Mouse (Mus musculus) forebrain, embryonic 13.5 days (tissue): ENCODE results near the gene Otud7a. TPM values are rescaled to one million over a fixed set of nuclear protein-coding genes. Genes with fewer than 3 reads are reported as not detected.

ENCODE experiments used
- ATAC-seq: fragments of 200-750 bp; cut with Nextera tagmentation; 2 replicates; pipeline ENCODE4 v1.8.0; 2017
- H3K27ac ChIP-seq: fragments of 300-500 bp; sonication (generic); 2 replicates; pipeline ENCODE4 v1.5.1; 2015; ENCODE audit warnings: inconsistent platforms, mild to moderate bottlenecking, moderate library complexity
- H3K27me3 ChIP-seq: fragments of 300-500 bp; sonication (generic); 2 replicates; pipeline ENCODE4 v1.6.1; 2015; ENCODE audit warnings: mild to moderate bottlenecking, inconsistent platforms
- H3K36me3 ChIP-seq: fragments of 300-500 bp; sonication (generic); 2 replicates; pipeline ENCODE4 v1.6.1; 2015; ENCODE audit warnings: mild to moderate bottlenecking, inconsistent platforms; ENCODE audit not compliant: poor library complexity, severe bottlenecking
- H3K4me1 ChIP-seq: fragments of 300-500 bp; sonication (generic); 2 replicates; pipeline ENCODE4 v1.6.1; 2015; ENCODE audit warnings: inconsistent platforms
- H3K4me2 ChIP-seq: fragments of 300-500 bp; sonication (generic); 2 replicates; pipeline ENCODE4 v1.6.1; 2015; ENCODE audit warnings: inconsistent platforms, mild to moderate bottlenecking, moderate library complexity
- H3K4me3 ChIP-seq: fragments of 300-500 bp; sonication (generic); 2 replicates; pipeline ENCODE4 v1.5.1; 2015; ENCODE audit warnings: mild to moderate bottlenecking, inconsistent platforms
- H3K9ac ChIP-seq: fragments of 300-500 bp; sonication (generic); 2 replicates; pipeline ENCODE4 v1.6.1; 2015; ENCODE audit warnings: mild to moderate bottlenecking, inconsistent platforms
- H3K9me3 ChIP-seq: fragments of 300-500 bp; sonication (generic); replicated peaks from 2 replicates; pipeline ENCODE4 v1.6.1; 2016; ENCODE audit warnings: inconsistent platforms
- WGBS: fragments of 180-500 bp; shearing (Covaris S2); methylation state at CpG from one replicate; pipeline ENCODE4 v1.1.7; 2015; 5-methylcytosine and 5-hydroxymethylcytosine counted together
- polyA plus RNA-seq: library from polyadenylated mRNA; unstranded; fragments of >200 nt; fragmentation: Nextera tagmentation; extraction: Ambion mirVana; gene quantifications from 2 replicates; pipeline ENCODE4 v1.2.1, GENCODE M21; 2015

Gene Otud7a
- polyA plus RNA-seq, 1 experiment from 2014 or later: 1.8 TPM

GRCm38 (mm10) chr7:63757678-63758239 lies 313.2 kb downstream of the Otud7a start:
- Histone ChIP-seq H3K27me3 (peaks cover 80% of the 10 kb centered on the region), H3K9ac (peak overlapping the region; percentile 55), H3K4me2 (peak overlapping the region; percentile 75), H3K27ac (no peak overlapping the region; the same call in 1 of the 2 replicates), H3K4me1 (peaks cover 42% of the 10 kb centered on the region), H3K9me3 (no peaks in the 10 kb centered on the region), H3K36me3 (no peaks in the 10 kb centered on the region), H3K4me3 (peak overlapping the region; percentile 48)
- under 1% methylated on average over 51 of the region's 85 CpGs for WGBS
- ATAC-seq: peak; percentile 2; the same call in 1 of the 2 replicates

DNA sequence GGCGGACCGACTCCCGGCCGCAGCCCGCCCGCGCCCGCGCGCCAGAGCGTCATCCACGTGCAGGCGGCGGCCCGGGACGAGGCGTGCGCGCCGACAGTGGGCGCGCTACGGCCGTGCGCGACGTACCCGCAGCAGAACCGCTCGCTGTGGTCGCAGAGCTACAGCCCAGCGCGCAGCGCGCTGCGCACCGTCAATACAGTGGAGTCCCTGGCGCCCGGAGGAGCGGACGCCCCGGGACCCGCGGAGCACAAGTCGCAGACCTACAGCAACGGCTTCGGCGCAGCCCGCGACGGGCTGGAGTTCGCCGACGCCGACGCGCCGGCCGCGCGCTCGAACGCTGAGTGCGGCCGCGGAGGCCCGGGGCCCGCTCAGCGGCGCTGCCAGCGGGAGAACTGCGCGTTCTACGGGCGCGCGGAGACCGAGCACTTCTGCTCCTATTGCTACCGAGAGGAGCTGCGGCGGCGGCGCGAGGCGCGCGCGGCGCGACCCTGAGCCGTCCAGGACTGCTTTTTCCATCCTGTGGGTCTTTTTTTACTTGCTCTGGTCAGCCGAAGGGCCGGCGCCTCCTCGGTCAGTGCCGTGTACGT lies 313.8 kb downstream of the Otud7a start:
- peaks cover 42% of the 10 kb centered on the region for H3K4me1 ChIP-seq
- H3K27me3 ChIP-seq: peaks cover 80% of the 10 kb centered on the region
- peak overlapping the region; percentile 55 for H3K9ac ChIP-seq
- WGBS: under 1% methylated on average over 63 of the region's 97 CpGs
- peak overlapping the region; percentile 48 for H3K4me3 ChIP-seq
- peak overlapping the region; percentile 75 for H3K4me2 ChIP-seq
- peak; percentile 68 for ATAC-seq
- no peaks in the 10 kb centered on the region for H3K9me3 ChIP-seq
- no peak overlapping the region for H3K27ac ChIP-seq
- H3K36me3 ChIP-seq: no peaks in the 10 kb centered on the region

- no peak for ATAC-seq
- Histone ChIP-seq H3K36me3 (no peaks in the 10 kb centered on the region), H3K4me1 (peaks cover 32% of the 10 kb centered on the region), H3K4me3 (no peak overlapping the region), H3K4me2 (no peak overlapping the region), H3K9me3 (no peaks in the 10 kb centered on the region), H3K9ac (no peak overlapping the region), H3K27me3 (peaks cover 73% of the 10 kb centered on the region), H3K27ac (no peak overlapping the region)
- WGBS: 29% methylated on average over 5 of the region's 5 CpGs
Measured at GRCm38 (mm10) chr7:63759606-63760005, 315.1 kb downstream of the Otud7a start.

GRCm38 (mm10) chr7:63762529-63762928 lies 318.0 kb downstream of the Otud7a start:
- no peak for ATAC-seq
- Histone ChIP-seq H3K4me3 (no peak overlapping the region), H3K9ac (no peak overlapping the region), H3K36me3 (no peaks in the 10 kb centered on the region), H3K27ac (no peak overlapping the region), H3K4me2 (no peak overlapping the region), H3K4me1 (peaks cover 16% of the 10 kb centered on the region), H3K27me3 (peaks cover 47% of the 10 kb centered on the region), H3K9me3 (no peaks in the 10 kb centered on the region)
- WGBS: 86% methylated on average over 3 of the region's 3 CpGs

DNA sequence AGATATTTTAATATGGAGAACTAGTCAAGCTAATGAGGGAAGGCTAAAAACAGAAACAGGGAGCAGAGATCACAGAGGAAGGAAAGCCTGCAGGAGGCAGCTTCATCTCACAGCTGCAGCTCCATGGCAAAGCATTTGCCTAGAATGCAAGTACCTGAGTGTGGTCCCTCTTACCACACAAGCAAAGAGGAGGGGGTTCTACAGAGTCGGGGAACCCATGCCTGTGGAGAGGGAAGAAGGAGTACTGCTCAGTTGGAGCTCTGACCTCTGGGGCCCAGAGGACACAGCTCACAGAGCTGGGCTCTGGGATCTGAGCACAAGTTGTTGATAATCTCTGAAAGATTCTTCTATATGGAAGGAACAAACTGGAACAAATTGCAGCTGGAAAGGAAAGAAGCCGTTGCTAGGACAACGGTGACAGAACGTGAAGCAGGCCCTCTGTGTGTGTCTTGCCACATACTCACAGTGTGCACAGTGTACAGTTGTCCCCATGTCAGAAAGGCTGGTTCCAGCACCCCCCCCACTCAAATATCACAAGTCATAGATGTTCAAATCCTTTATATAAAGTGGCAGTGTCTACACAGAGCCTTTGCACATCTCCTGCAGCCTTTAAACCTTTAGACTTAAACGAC lies 324.0 kb downstream of the Otud7a start:
- Histone ChIP-seq H3K4me1 (no peaks in the 10 kb centered on the region), H3K9ac (no peak overlapping the region), H3K4me3 (no peak overlapping the region), H3K36me3 (no peaks in the 10 kb centered on the region), H3K27me3 (0 out of 2 replicates have a peak, but pooled peaks cover 3% of the 10 kb centered on the region), H3K4me2 (no peak overlapping the region), H3K9me3 (no peaks in the 10 kb centered on the region), H3K27ac (no peak overlapping the region)
- WGBS: 50% methylated on average over 5 of the region's 5 CpGs
- ATAC-seq: 0 out of 2 replicates have a peak, but pooled peaks have one; percentile 55

GRCm38 (mm10) chr7:63773268-63773667 lies 328.7 kb downstream of the Otud7a start:
- ATAC-seq: no peak
- Histone ChIP-seq H3K27ac (no peak overlapping the region), H3K9me3 (no peaks in the 10 kb centered on the region), H3K9ac (no peak overlapping the region), H3K4me1 (no peaks in the 10 kb centered on the region), H3K36me3 (no peaks in the 10 kb centered on the region), H3K27me3 (no peaks in the 10 kb centered on the region), H3K4me3 (no peak overlapping the region), H3K4me2 (no peak overlapping the region)
- 94% methylated on average over 1 of the region's 1 CpGs for WGBS

DNA sequence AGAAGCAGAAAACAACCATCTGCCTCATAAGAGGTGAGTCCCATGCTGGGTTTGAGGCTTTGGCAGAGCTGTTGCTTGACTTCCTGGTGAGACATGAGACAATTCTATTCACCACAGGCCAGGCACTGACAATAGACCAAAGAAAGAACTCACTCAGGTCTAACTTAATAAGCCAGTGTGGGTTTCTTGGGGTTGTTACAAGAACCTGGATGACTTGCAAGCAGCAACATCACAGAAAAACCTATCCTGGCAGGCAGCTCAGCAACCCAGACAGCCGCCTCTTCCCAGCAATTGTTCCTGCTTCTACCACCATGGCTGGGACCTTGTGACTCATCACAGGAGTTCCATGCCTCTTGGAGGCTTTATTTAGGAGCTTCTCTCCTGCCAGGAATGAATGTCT lies 329.7 kb downstream of the Otud7a start:
- ATAC-seq: no peak
- H3K36me3 ChIP-seq: no peaks in the 10 kb centered on the region
- H3K4me1 ChIP-seq: no peaks in the 10 kb centered on the region
- H3K27me3 ChIP-seq: no peaks in the 10 kb centered on the region
- H3K9ac ChIP-seq: no peak overlapping the region
- H3K4me2 ChIP-seq: no peak overlapping the region
- WGBS: 29% methylated on average over 1 of the region's 1 CpGs
- no peak overlapping the region for H3K27ac ChIP-seq
- no peaks in the 10 kb centered on the region for H3K9me3 ChIP-seq
- H3K4me3 ChIP-seq: no peak overlapping the region

DNA sequence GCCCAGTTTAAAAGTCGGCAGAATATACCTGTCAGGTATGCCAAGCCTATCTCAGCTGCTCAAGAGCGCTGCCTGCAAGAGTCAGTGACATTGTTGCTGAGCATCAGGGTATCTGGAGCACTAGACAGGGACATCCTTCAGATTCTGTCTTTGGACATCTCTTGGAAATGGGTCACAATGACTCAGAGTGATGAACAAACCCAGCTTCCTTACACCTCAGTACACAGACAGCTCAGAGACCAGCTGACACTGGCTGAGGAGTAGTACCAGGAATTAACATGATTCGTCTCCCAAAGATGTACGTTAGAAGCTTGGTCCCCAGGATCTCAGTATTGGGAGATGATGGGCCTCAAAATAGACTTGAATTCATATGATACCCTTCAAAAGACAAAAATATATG lies 332.8 kb downstream of the Otud7a start:
- Histone ChIP-seq H3K9me3 (no peaks in the 10 kb centered on the region), H3K27me3 (no peaks in the 10 kb centered on the region), H3K4me3 (no peak overlapping the region), H3K36me3 (no peaks in the 10 kb centered on the region), H3K9ac (no peak overlapping the region), H3K27ac (no peak overlapping the region), H3K4me1 (no peaks in the 10 kb centered on the region), H3K4me2 (no peak overlapping the region)
- 88% methylated on average over 4 of the region's 4 CpGs for WGBS
- ATAC-seq: no peak

- no peaks in the 10 kb centered on the region for H3K4me1 ChIP-seq
- no peaks in the 10 kb centered on the region for H3K27me3 ChIP-seq
- H3K9ac ChIP-seq: no peak overlapping the region
- H3K9me3 ChIP-seq: no peaks in the 10 kb centered on the region
- WGBS: 95% methylated on average over 3 of the region's 3 CpGs
- no peak for ATAC-seq
- no peak overlapping the region for H3K4me3 ChIP-seq
- H3K36me3 ChIP-seq: no peaks in the 10 kb centered on the region
- H3K27ac ChIP-seq: no peak overlapping the region
- H3K4me2 ChIP-seq: no peak overlapping the region
Measured at GRCm38 (mm10) chr7:63780821-63781220, 336.3 kb downstream of the Otud7a start.

- ATAC-seq: peak; percentile 82
- no peak overlapping the region for H3K4me3 ChIP-seq
- 27% methylated on average over 5 of the region's 5 CpGs for WGBS
Measured at GRCm38 (mm10) chr7:63789743-63790142, 345.2 kb downstream of the Otud7a start.

DNA sequence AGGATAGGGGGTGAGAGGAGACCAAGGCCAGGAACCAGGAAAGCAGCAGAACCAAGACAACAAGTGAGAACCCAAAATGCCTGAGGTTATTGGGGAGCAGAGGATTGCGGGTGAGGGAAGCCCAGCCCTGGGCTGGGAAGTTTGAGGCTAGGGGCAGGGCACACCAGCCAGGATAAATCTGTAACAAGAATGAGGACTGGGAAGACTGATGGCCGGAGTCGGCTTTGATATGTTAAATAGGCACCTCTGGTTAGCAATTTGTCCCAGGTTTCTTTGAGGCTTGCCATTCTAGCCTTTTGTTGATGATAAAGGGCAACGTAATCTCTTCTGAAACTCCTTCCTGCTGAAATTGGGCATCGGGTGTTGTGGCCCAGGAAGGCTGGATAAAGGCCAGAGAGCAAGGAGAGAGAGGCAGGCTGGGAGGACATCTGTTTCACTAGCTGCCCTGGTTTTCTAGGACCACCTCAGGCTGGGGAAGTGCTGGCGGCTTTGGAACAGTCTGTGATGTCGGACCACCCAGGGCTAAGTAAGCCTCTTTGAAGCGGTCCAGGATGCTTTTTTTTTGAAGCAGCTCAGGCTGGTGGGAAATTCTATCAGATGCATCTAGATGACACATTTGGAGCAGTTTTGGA lies 351.6 kb downstream of the Otud7a start:
- peak overlapping the region; percentile 35; the same call in 1 of the 2 replicates for H3K27ac ChIP-seq
- ATAC-seq: peak; percentile 75; the same call in 1 of the 2 replicates
- 5% methylated on average over 8 of the region's 8 CpGs for WGBS

More at GRCm38 (mm10) chr7:63789743-63790142, 345.2 kb downstream of the Otud7a start:
- Histone ChIP-seq H3K36me3 (no peaks in the 10 kb centered on the region), H3K4me2 (no peak overlapping the region), H3K4me1 (0 out of 2 replicates have a peak, but pooled peaks cover 4% of the 10 kb centered on the region), H3K27ac (no peak overlapping the region; the same call in 1 of the 2 replicates), H3K9ac (no peak overlapping the region), H3K9me3 (no peaks in the 10 kb centered on the region), H3K27me3 (no peaks in the 10 kb centered on the region)

DNA sequence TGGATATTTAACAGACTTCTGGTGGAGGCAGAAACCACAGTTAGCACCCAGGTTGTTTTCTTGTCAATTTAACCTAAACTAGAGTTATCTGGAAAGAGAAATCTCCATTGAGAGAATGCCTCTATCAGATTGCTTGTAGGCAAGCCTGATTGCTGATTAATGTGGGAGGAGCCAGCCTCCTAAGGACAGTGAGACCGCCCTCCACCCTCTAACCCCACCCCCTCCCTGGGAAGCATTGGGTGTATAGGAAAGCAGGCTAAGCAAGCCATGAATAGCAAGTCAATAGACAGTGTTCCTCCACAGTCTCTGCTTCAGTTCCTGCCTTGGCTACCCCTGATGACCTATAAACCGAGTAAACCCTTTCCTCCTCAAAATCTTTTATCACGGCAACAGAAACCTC lies 353.9 kb downstream of the Otud7a start:
- Histone ChIP-seq H3K4me1 (peaks cover 10% of the 10 kb centered on the region), H3K27ac (no peak overlapping the region), H3K4me3 (no peak overlapping the region), H3K4me2 (no peak overlapping the region), H3K36me3 (no peaks in the 10 kb centered on the region), H3K9ac (no peak overlapping the region), H3K9me3 (no peaks in the 10 kb centered on the region), H3K27me3 (no peaks in the 10 kb centered on the region)
- no peak for ATAC-seq
- 83% methylated on average over 3 of the region's 3 CpGs for WGBS

More for the DNA sequence above, 351.6 kb downstream of the Otud7a start:
- no peaks in the 10 kb centered on the region for H3K27me3 ChIP-seq
- H3K36me3 ChIP-seq: no peaks in the 10 kb centered on the region
- no peak overlapping the region for H3K9ac ChIP-seq
- no peaks in the 10 kb centered on the region for H3K9me3 ChIP-seq
- no peak overlapping the region for H3K4me2 ChIP-seq
- peaks cover 10% of the 10 kb centered on the region for H3K4me1 ChIP-seq
- no peak overlapping the region for H3K4me3 ChIP-seq
